Mouse (Mus musculus) gastrocnemius, postnatal 10 days (tissue): ENCODE results near the gene Plcl2. TPM values are rescaled to one million over a fixed set of nuclear protein-coding genes. Genes with fewer than 3 reads are reported as not detected.
"Not testable (repeated sequence)": the region's sequence is repeated elsewhere in the genome, so short reads cannot be mapped to it uniquely, and the experiment has no call there.

ENCODE experiments used
- DNase-seq: peaks from one replicate; pipeline ENCODE4 v3.0.0; 2021; ENCODE audit warnings: mixed read lengths
- total RNA-seq, 2 experiments: library from RNA; stranded (reverse); gene quantifications; 2 replicates each; pipeline ENCODE4 v1.2.3; 2021

The Plcl2 gene
- total RNA-seq, 2 experiments from 2014 or later: 37.7 to 38.2 TPM

GRCm38 (mm10) chr17:50674580-50674979, 165.4 kb downstream of the Plcl2 start:
- DNase-seq: no peak

- no peak for DNase-seq
These were observed 166.0 kb downstream of the Plcl2 start for GRCm38 (mm10) chr17:50675231-50675630.

- DNase-seq: no peak
These were observed 168.1 kb downstream of the Plcl2 start for GRCm38 (mm10) chr17:50677334-50677733.

GRCm38 (mm10) chr17:50677978-50678712, 168.9 kb downstream of the Plcl2 start:
- peak; percentile 43 for DNase-seq

- no peak for DNase-seq
These were observed 169.5 kb downstream of the Plcl2 start for GRCm38 (mm10) chr17:50678748-50679147.

- DNase-seq: no peak
These were observed 170.7 kb downstream of the Plcl2 start for GRCm38 (mm10) chr17:50679613-50680534.

- no peak for DNase-seq
These were observed 173.5 kb downstream of the Plcl2 start for GRCm38 (mm10) chr17:50682696-50683095.

GRCm38 (mm10) chr17:50684960-50685645, 175.9 kb downstream of the Plcl2 start:
- no peak for DNase-seq

- no peak for DNase-seq
These were observed 178.5 kb downstream of the Plcl2 start for GRCm38 (mm10) chr17:50687670-50688069.

GRCm38 (mm10) chr17:50688135-50688534, 178.9 kb downstream of the Plcl2 start:
- DNase-seq: no peak

GRCm38 (mm10) chr17:50698410-50698809, 189.2 kb downstream of the Plcl2 start:
- not testable (repeated sequence) for DNase-seq

- no peak for DNase-seq
These were observed 201.5 kb downstream of the Plcl2 start for GRCm38 (mm10) chr17:50710497-50711222.

- no peak for DNase-seq
These were observed 208.4 kb downstream of the Plcl2 start for GRCm38 (mm10) chr17:50717586-50717985.

- no peak for DNase-seq
These were observed 215.2 kb downstream of the Plcl2 start for GRCm38 (mm10) chr17:50724376-50724775.

- no peak for DNase-seq
These were observed 217.1 kb downstream of the Plcl2 start for GRCm38 (mm10) chr17:50726265-50726664.

GRCm38 (mm10) chr17:50729031-50729430, 219.8 kb downstream of the Plcl2 start:
- no peak for DNase-seq

GRCm38 (mm10) chr17:50729577-50729976, 220.4 kb downstream of the Plcl2 start:
- DNase-seq: no peak

GRCm38 (mm10) chr17:50730896-50731295, 221.7 kb downstream of the Plcl2 start:
- DNase-seq: no peak

GRCm38 (mm10) chr17:50731876-50732275, 222.7 kb downstream of the Plcl2 start:
- no peak for DNase-seq

- no peak for DNase-seq
These were observed 224.2 kb downstream of the Plcl2 start for GRCm38 (mm10) chr17:50733390-50733789.

- DNase-seq: no peak
These were observed 225.6 kb downstream of the Plcl2 start for GRCm38 (mm10) chr17:50734781-50735180.

GRCm38 (mm10) chr17:50735382-50735954, 226.3 kb downstream of the Plcl2 start:
- no peak for DNase-seq
